20 mouse cellular contexts compared by ENCODE assay signal in the genomic region with DNA sequence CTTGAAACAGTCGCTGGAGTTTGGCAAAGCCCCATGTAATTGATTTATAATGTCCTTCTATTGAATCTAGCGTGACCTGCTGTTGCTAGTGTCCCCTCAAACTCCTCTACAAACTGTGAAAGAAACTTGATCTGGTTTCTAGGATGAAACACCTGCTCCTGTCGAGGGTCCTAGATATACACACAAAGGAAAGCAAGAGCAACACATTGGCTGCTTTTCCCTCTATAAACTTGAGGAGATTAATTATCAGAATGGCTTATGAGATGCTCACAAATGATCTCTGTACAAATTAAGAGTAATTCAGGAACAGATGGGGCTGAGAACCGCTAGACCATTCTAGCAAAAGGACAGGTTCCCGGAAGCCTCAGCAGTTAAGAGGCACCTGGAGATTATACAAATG.
A peak's percentile ranks its signal among the peaks of the same experiment; 100 is the strongest.
DNase-seq lines count a peak whose midpoint lies in the region; ATAC-seq and TF ChIP-seq lines count a peak whose summit lies in the region.
"Had no signal": no experiment of that assay in that cellular context is flagged by ENCODE, and none has a peak within 500 bp of the region (broad histone marks: within the 10 kb centered on the region; RNA-seq: fewer than 3 reads in every experiment).

No protein-coding gene starts in this region.

- H3K9ac ChIP-seq in forebrain, embryonic 15.5 days (replicated peaks) = no peak overlapping the region
- no peak overlapping the region for H3K9ac ChIP-seq in forebrain, embryonic 16.5 days (replicated peaks; ENCODE audit: low read depth, low read length)
- H3K9ac ChIP-seq in midbrain, embryonic 12.5 days (replicated peaks) = no peak overlapping the region
- no peak overlapping the region for H3K9ac ChIP-seq in midbrain, embryonic 15.5 days
- H3K9ac ChIP-seq in stomach, postnatal 0 days (ENCODE audit: low read length) = no peak overlapping the region
- H3K9ac ChIP-seq: forebrain, postnatal 0 days; heart, embryonic 15.5 days; liver, postnatal 0 days; neural tube, embryonic 15.5 days had no signal

- 0 out of 2 replicates have a peak, but pooled peaks have one; percentile 19 for ATAC-seq in forebrain, embryonic 15.5 days (replicated peaks)
- ATAC-seq in forebrain, embryonic 16.5 days = no peak
- ATAC-seq in midbrain, embryonic 12.5 days (ENCODE audit: low FRiP score, low read depth) = peak; percentile 48; the same call in 1 of the 2 replicates
- ATAC-seq in midbrain, embryonic 15.5 days (replicated peaks) = no peak
- no peak for ATAC-seq in stomach, postnatal 0 days (ENCODE audit: low FRiP score, low TSS enrichment)
- ATAC-seq: forebrain, postnatal 0 days; liver, postnatal 0 days had no signal

- no peaks in the 10 kb centered on the region for H3K9me3 ChIP-seq in forebrain, embryonic 15.5 days
- no peaks in the 10 kb centered on the region for H3K9me3 ChIP-seq in forebrain, embryonic 16.5 days (ENCODE audit: control insufficient read depth, low read length)
- H3K9me3 ChIP-seq in midbrain, embryonic 12.5 days = no peaks in the 10 kb centered on the region
- H3K9me3 ChIP-seq in midbrain, embryonic 15.5 days = no peaks in the 10 kb centered on the region
- no peaks in the 10 kb centered on the region for H3K9me3 ChIP-seq in stomach, postnatal 0 days (ENCODE audit: control insufficient read depth, low read length)
- H3K9me3 ChIP-seq: heart, embryonic 15.5 days; midbrain, embryonic 10.5 days; neural tube, embryonic 15.5 days had no signal

- H3K4me3 ChIP-seq in forebrain, embryonic 15.5 days = no peak overlapping the region
- no peak overlapping the region for H3K4me3 ChIP-seq in forebrain, embryonic 16.5 days (replicated peaks; ENCODE audit: low read length)
- H3K4me3 ChIP-seq in midbrain, embryonic 12.5 days = no peak overlapping the region
- H3K4me3 ChIP-seq in midbrain, embryonic 15.5 days = no peak overlapping the region
- no peak overlapping the region for H3K4me3 ChIP-seq in stomach, postnatal 0 days (ENCODE audit: low read depth, low read length)
- H3K4me3 ChIP-seq: heart, adult 2 months; heart, embryonic 15.5 days; midbrain, embryonic 10.5 days; myocyte; neural tube, embryonic 15.5 days had no signal

- H3K4me2 ChIP-seq in forebrain, embryonic 15.5 days (replicated peaks) = no peak overlapping the region
- H3K4me2 ChIP-seq in forebrain, embryonic 16.5 days (ENCODE audit: low read length) = no peak overlapping the region
- no peak overlapping the region for H3K4me2 ChIP-seq in midbrain, embryonic 12.5 days (replicated peaks)
- H3K4me2 ChIP-seq in midbrain, embryonic 15.5 days = no peak overlapping the region
- H3K4me2 ChIP-seq in stomach, postnatal 0 days (replicated peaks; ENCODE audit: low read depth) = no peak overlapping the region
- H3K4me2 ChIP-seq: heart, embryonic 15.5 days; neural tube, embryonic 15.5 days had no signal

- WGBS in forebrain, embryonic 15.5 days = 43% methylated on average over 5 of the region's 5 CpGs
- WGBS in forebrain, embryonic 16.5 days = 41% methylated on average over 5 of the region's 5 CpGs
- 48% methylated on average over 5 of the region's 5 CpGs for WGBS in midbrain, embryonic 12.5 days
- WGBS in midbrain, embryonic 15.5 days = 30% methylated on average over 5 of the region's 5 CpGs
- WGBS in stomach, postnatal 0 days = 48% methylated on average over 5 of the region's 5 CpGs

- H3K27ac ChIP-seq in forebrain, embryonic 15.5 days (replicated peaks) = no peak overlapping the region
- H3K27ac ChIP-seq in forebrain, embryonic 16.5 days (ENCODE audit: low read length) = no peak overlapping the region
- no peak overlapping the region for H3K27ac ChIP-seq in midbrain, embryonic 12.5 days (replicated peaks)
- no peak overlapping the region for H3K27ac ChIP-seq in midbrain, embryonic 15.5 days
- H3K27ac ChIP-seq in stomach, postnatal 0 days (replicated peaks) = no peak overlapping the region
- H3K27ac ChIP-seq: heart, adult 2 months; heart, embryonic 15.5 days; midbrain, embryonic 10.5 days; neural tube, embryonic 15.5 days had no signal

- no peak for TF ChIP-seq CTCF in stomach, postnatal 0 days (IDR thresholded peaks at IDR 0.05; ENCODE audit: low read depth)

- no peaks in the 10 kb centered on the region for H3K36me3 ChIP-seq in forebrain, embryonic 15.5 days
- no peaks in the 10 kb centered on the region for H3K36me3 ChIP-seq in forebrain, embryonic 16.5 days (ENCODE audit: control insufficient read depth, insufficient read depth)
- H3K36me3 ChIP-seq in midbrain, embryonic 12.5 days = no peaks in the 10 kb centered on the region
- no peaks in the 10 kb centered on the region for H3K36me3 ChIP-seq in midbrain, embryonic 15.5 days (replicated peaks)
- no peaks in the 10 kb centered on the region for H3K36me3 ChIP-seq in stomach, postnatal 0 days (ENCODE audit: control insufficient read depth, insufficient read depth, low read length)
- H3K36me3 ChIP-seq: heart, embryonic 15.5 days; midbrain, embryonic 10.5 days; neural tube, embryonic 15.5 days had no signal

- H3K4me1 ChIP-seq in forebrain, embryonic 15.5 days = peaks cover 2% of the 10 kb centered on the region
- 0 out of 2 replicates have a peak, but pooled peaks cover 2% of the 10 kb centered on the region for H3K4me1 ChIP-seq in forebrain, embryonic 16.5 days (replicated peaks; ENCODE audit: control insufficient read depth, insufficient read depth, low read length)
- H3K4me1 ChIP-seq in midbrain, embryonic 12.5 days = peaks cover 2% of the 10 kb centered on the region; the same call in 1 of the 2 replicates
- no peaks in the 10 kb centered on the region for H3K4me1 ChIP-seq in midbrain, embryonic 15.5 days
- H3K4me1 ChIP-seq in stomach, postnatal 0 days (replicated peaks; ENCODE audit: control insufficient read depth, insufficient read depth) = no peaks in the 10 kb centered on the region
- H3K4me1 ChIP-seq: heart, embryonic 15.5 days; neural tube, embryonic 15.5 days had no signal

- DNase-seq in cerebellum, adult 9-11 months = peak; percentile 78
- no peak for DNase-seq in stomach, postnatal 0 days (ENCODE audit: low spot score)
- no peak for DNase-seq in adrenal gland, postnatal 25 days
- no peak for DNase-seq in layer of hippocampus, postnatal 14 days (ENCODE audit: low spot score in 2 of 2)
- DNase-seq: adrenal gland, postnatal 14 days; B cell, adult 2 months; forebrain, postnatal 0 days; gastrocnemius, postnatal 10 days; heart, adult 2 months; kidney, postnatal 25 days; liver, postnatal 0 days; thymus, adult 2 months had no signal

- no peak for TF ChIP-seq EP300 in stomach, postnatal 0 days (optimal IDR thresholded peaks at IDR 0.05)

- H3K27me3 ChIP-seq in forebrain, embryonic 15.5 days = no peaks in the 10 kb centered on the region
- H3K27me3 ChIP-seq in forebrain, embryonic 16.5 days (replicated peaks; ENCODE audit: control insufficient read depth, insufficient read depth, low read length) = no peaks in the 10 kb centered on the region
- no peaks in the 10 kb centered on the region for H3K27me3 ChIP-seq in midbrain, embryonic 12.5 days
- H3K27me3 ChIP-seq in midbrain, embryonic 15.5 days (replicated peaks) = no peaks in the 10 kb centered on the region
- no peaks in the 10 kb centered on the region for H3K27me3 ChIP-seq in stomach, postnatal 0 days (ENCODE audit: control insufficient read depth, insufficient read depth, low read length)
- H3K27me3 ChIP-seq: heart, embryonic 15.5 days; neural tube, embryonic 15.5 days had no signal

Comparison
In these comparisons a context has a peak if more than half of its experiments do, and no peak if none do; other contexts are left out.
1. ATAC-seq: peak in forebrain, embryonic 15.5 days (single experiment) and midbrain, embryonic 12.5 days (single experiment); none in forebrain, embryonic 16.5 days (single experiment), midbrain, embryonic 15.5 days (single experiment) and stomach, postnatal 0 days (single experiment).